Mouse (Mus musculus) intestine, postnatal 0 days (tissue): ENCODE measurements around the gene Zbtb16. TPM values are rescaled to one million over a fixed set of nuclear protein-coding genes. Genes with fewer than 3 reads are reported as not detected.

Experiments used
- ATAC-seq: fragments of 200-750 bp; cut with Nextera tagmentation; 2 replicates; pipeline ENCODE4 v1.8.0; 2017; ENCODE audit warnings: mild to moderate bottlenecking, moderate TSS enrichment, moderate library complexity
- H3K27ac ChIP-seq: fragments of 300-500 bp; sonication (generic); 2 replicates; pipeline ENCODE4 v1.5.1; 2014; ENCODE audit warnings: mild to moderate bottlenecking, low read depth, low read length, moderate library complexity
- H3K27me3 ChIP-seq: fragments of 300-500 bp; sonication (generic); replicated peaks from 2 replicates; pipeline ENCODE4 v1.6.1; 2014; ENCODE audit warnings: low read length, mixed read lengths; ENCODE audit not compliant: control insufficient read depth, insufficient read depth
- H3K36me3 ChIP-seq: fragments of 300-500 bp; sonication (generic); 2 replicates; pipeline ENCODE4 v1.6.1; 2014; ENCODE audit warnings: mild to moderate bottlenecking, moderate library complexity; ENCODE audit not compliant: control insufficient read depth, insufficient read depth
- H3K4me1 ChIP-seq: fragments of 300-500 bp; sonication (generic); replicated peaks from 2 replicates; pipeline ENCODE4 v1.6.1; 2014; ENCODE audit warnings: antibody characterized with exemption, low read length, mixed read lengths; ENCODE audit not compliant: control insufficient read depth, insufficient read depth
- H3K4me2 ChIP-seq: fragments of 300-500 bp; sonication (generic); replicated peaks from 2 replicates; pipeline ENCODE4 v1.6.1; 2014; ENCODE audit warnings: low read depth, mild to moderate bottlenecking, moderate library complexity
- H3K4me3 ChIP-seq: fragments of 300-500 bp; sonication (generic); 2 replicates; pipeline ENCODE4 v1.5.1; 2014; ENCODE audit warnings: low read depth, low read length
- H3K9ac ChIP-seq: fragments of 300-500 bp; sonication (generic); 2 replicates; pipeline ENCODE4 v1.6.1; 2014; ENCODE audit warnings: mild to moderate bottlenecking, low read depth, low read length
- H3K9me3 ChIP-seq: fragments of 300-500 bp; sonication (generic); 2 replicates; pipeline ENCODE4 v1.6.1; 2016; ENCODE audit warnings: mixed run types; ENCODE audit not compliant: control insufficient read depth
- CTCF ChIP-seq: sonication (generic); IDR thresholded peaks from 2 replicates; pipeline ENCODE4 v1.5.1; 2016; ENCODE audit warnings: low read depth, mild to moderate bottlenecking, control low read depth, antibody characterized with exemption, moderate library complexity
- WGBS: fragments of 180-500 bp; shearing (Covaris S2); extraction: QIAGEN DNeasy Blood & Tissue Kit; methylation state at CpG from one replicate; pipeline ENCODE4 v1.1.7; 2014; 5-methylcytosine and 5-hydroxymethylcytosine counted together
- polyA plus RNA-seq: library from polyadenylated mRNA; unstranded; fragments of >200 nt; fragmentation: Nextera tagmentation; extraction: Ambion mirVana; gene quantifications from 2 replicates; pipeline ENCODE4 v1.2.1, GENCODE M21; 2015

Zbtb16 gene
- polyA plus RNA-seq, 1 experiment from 2014 or later: 0.91 TPM

GRCm38 (mm10) chr9:48745347-48746119 is 90.5 kb downstream of the Zbtb16 start:
- no peak for TF ChIP-seq CTCF
- no peak for ATAC-seq
- whole genome bisulfite sequencing: 53% methylated on average over 5 of the region's 5 CpGs
- no peak overlapping the region for H3K4me2 ChIP-seq
- no peaks in the 10 kb centered on the region for H3K27me3 ChIP-seq
- H3K4me3 ChIP-seq: no peak overlapping the region
- H3K9ac ChIP-seq: no peak overlapping the region
- H3K36me3 ChIP-seq: no peaks in the 10 kb centered on the region
- H3K27ac ChIP-seq: no peak overlapping the region
- H3K9me3 ChIP-seq: no peaks in the 10 kb centered on the region
- H3K4me1 ChIP-seq: peaks cover 12% of the 10 kb centered on the region; the same call in 1 of the 2 replicates

- no peak for ATAC-seq
- Histone ChIP-seq H3K27ac (no peak overlapping the region), H3K9ac (no peak overlapping the region)
Measured at GRCm38 (mm10) chr9:48744916-48745315, 91.1 kb downstream of the Zbtb16 start.

GRCm38 (mm10) chr9:48744451-48744850 is 91.6 kb downstream of the Zbtb16 start:
- no peak for TF ChIP-seq CTCF
- no peaks in the 10 kb centered on the region for H3K9me3 ChIP-seq
- H3K9ac ChIP-seq: no peak overlapping the region
- no peaks in the 10 kb centered on the region for H3K27me3 ChIP-seq
- no peak overlapping the region for H3K4me2 ChIP-seq
- H3K4me3 ChIP-seq: no peak overlapping the region
- no peaks in the 10 kb centered on the region for H3K36me3 ChIP-seq
- WGBS: 85% methylated on average over 6 of the region's 6 CpGs
- H3K27ac ChIP-seq: no peak overlapping the region
- ATAC-seq: no peak
- H3K4me1 ChIP-seq: peaks cover 12% of the 10 kb centered on the region; the same call in 1 of the 2 replicates

More at GRCm38 (mm10) chr9:48744916-48745315, 91.1 kb downstream of the Zbtb16 start:
- no peak overlapping the region for H3K4me3 ChIP-seq
- no peaks in the 10 kb centered on the region for H3K27me3 ChIP-seq
- no peak overlapping the region for H3K4me2 ChIP-seq
- H3K9me3 ChIP-seq: no peaks in the 10 kb centered on the region
- H3K4me1 ChIP-seq: peaks cover 12% of the 10 kb centered on the region; the same call in 1 of the 2 replicates
- no peaks in the 10 kb centered on the region for H3K36me3 ChIP-seq
- no peak for TF ChIP-seq CTCF
- WGBS: 51% methylated on average over 13 of the region's 13 CpGs

GRCm38 (mm10) chr9:48743338-48744285 is 92.4 kb downstream of the Zbtb16 start:
- no peaks in the 10 kb centered on the region for H3K36me3 ChIP-seq
- no peaks in the 10 kb centered on the region for H3K27me3 ChIP-seq
- H3K9me3 ChIP-seq: no peaks in the 10 kb centered on the region
- no peak for TF ChIP-seq CTCF
- no peak for ATAC-seq
- H3K4me3 ChIP-seq: no peak overlapping the region
- H3K4me1 ChIP-seq: peaks cover 12% of the 10 kb centered on the region; the same call in 1 of the 2 replicates
- no peak overlapping the region for H3K4me2 ChIP-seq
- no peak overlapping the region for H3K27ac ChIP-seq
- H3K9ac ChIP-seq: no peak overlapping the region
- WGBS: 88% methylated on average over 11 of the region's 11 CpGs

- H3K36me3 ChIP-seq: no peaks in the 10 kb centered on the region
- no peak for TF ChIP-seq CTCF
- no peaks in the 10 kb centered on the region for H3K27me3 ChIP-seq
- no peak overlapping the region for H3K9ac ChIP-seq
- no peak for ATAC-seq
- H3K9me3 ChIP-seq: no peaks in the 10 kb centered on the region
- peaks cover 12% of the 10 kb centered on the region; the same call in 1 of the 2 replicates for H3K4me1 ChIP-seq
- H3K4me2 ChIP-seq: no peak overlapping the region
- no peak overlapping the region for H3K27ac ChIP-seq
- 92% methylated on average over 7 of the region's 7 CpGs for WGBS
- H3K4me3 ChIP-seq: no peak overlapping the region
Measured at GRCm38 (mm10) chr9:48742150-48742549, 93.9 kb downstream of the Zbtb16 start.
